8 mouse cellular contexts compared by ENCODE assay signal in genomic region chr14:30459891-30460523, GRCm38 (mm10). TPM values are rescaled to one million over a fixed set of nuclear protein-coding genes. Genes with fewer than 3 reads are reported as not detected.
DNase-seq lines count a peak whose midpoint lies in the region; ATAC-seq and TF ChIP-seq lines count a peak whose summit lies in the region.

No protein-coding gene starts in this region.

- TF ChIP-seq POLR2A in cerebellum, adult 2 months (IDR thresholded peaks at IDR 0.05; ENCODE audit: borderline replicate concordance, insufficient read depth, low read length): no peak

- peak; percentile 76 for ATAC-seq in Patski
- peak; percentile 62 for ATAC-seq in frontal cortex, adult (ENCODE audit: low TSS enrichment)
- peak; percentile 58; the same call in 1 of the 2 replicates for ATAC-seq in hindbrain, embryonic 12.5 days (ENCODE audit: low FRiP score)

- H3K4me1 ChIP-seq in cerebellum, adult 2 months (ENCODE audit: control insufficient read depth, insufficient read depth, low read length): peaks cover 2% of the 10 kb centered on the region; the same call in 1 of the 2 replicates
- peaks cover 6% of the 10 kb centered on the region; the same call in 1 of the 2 replicates for H3K4me1 ChIP-seq in hindbrain, embryonic 12.5 days

- no peak overlapping the region for H3K9ac ChIP-seq in hindbrain, embryonic 12.5 days

- no peaks in the 10 kb centered on the region for H3K36me3 ChIP-seq in hindbrain, embryonic 12.5 days

- no peak overlapping the region for H3K4me3 ChIP-seq in cerebellum, adult 2 months (replicated peaks; ENCODE audit: insufficient read depth, low read depth, low read length)
- H3K4me3 ChIP-seq in hindbrain, embryonic 12.5 days: no peak overlapping the region

- in situ Hi-C loops in Patski (cut with MboI; ENCODE audit: low pct_unique_long_range_greater_than_20kb): loop anchor here (5.0 kb wide), 1 partner anchor 328 kb away; no protein-coding TSS in a partner anchor

- POLR2A ChIA-PET in Patski (lab: Charles Lee): no interaction called here

- H3K27ac ChIP-seq in cerebellum, adult 2 months (ENCODE audit: insufficient read depth, low read length): no peak overlapping the region
- H3K27ac ChIP-seq in hindbrain, embryonic 12.5 days: no peak overlapping the region

- no peaks in the 10 kb centered on the region for H3K9me3 ChIP-seq in hindbrain, embryonic 12.5 days (replicated peaks)

- peaks cover 21% of the 10 kb centered on the region for H3K27me3 ChIP-seq in Patski
- no peaks in the 10 kb centered on the region for H3K27me3 ChIP-seq in cerebellum, adult 2 months (ENCODE audit: control insufficient read depth, insufficient read depth, low read length)
- H3K27me3 ChIP-seq in hindbrain, embryonic 12.5 days: peaks cover 6% of the 10 kb centered on the region

- CTCF ChIA-PET in Patski (lab: Charles Lee): interaction anchor here (0.9 to 1.7 kb wide), 7 partner anchors 18 to 481 kb away, joined by 3 to 7 read pairs (median 3); no protein-coding TSS in a partner anchor

- no peak overlapping the region; the same call in 1 of the 2 replicates for H3K4me2 ChIP-seq in hindbrain, embryonic 12.5 days (replicated peaks)

- peak; percentile 22 for DNase-seq in Patski (ENCODE audit: low read depth, low spot score)
- DNase-seq in cerebellum, adult 2 months: peak; percentile 72 to 75
- peak; percentile 51 to 86 for DNase-seq in layer of hippocampus, postnatal 25 days (ENCODE audit: extremely low spot score in 1 of 2, low spot score in 1 of 2)
- DNase-seq in lung, postnatal 36 days: peak; percentile 87
- DNase-seq in right cerebral cortex, adult 2 months (ENCODE audit: low spot score in 2 of 2): peak; percentile 86 to 88
- DNase-seq in urinary bladder, postnatal 25 days (ENCODE audit: low spot score): peak; percentile 76

- whole genome bisulfite sequencing in cerebellum, adult 2 months: 7% methylated on average over 14 of the region's 14 CpGs
- 4% methylated on average over 14 of the region's 14 CpGs for WGBS in hindbrain, embryonic 12.5 days

- TF ChIP-seq CTCF in Patski (IDR thresholded peaks at IDR 0.05): peak; percentile 93
- peak; percentile 89 for TF ChIP-seq CTCF in cerebellum, adult 2 months (IDR thresholded peaks at IDR 0.05; ENCODE audit: borderline replicate concordance, insufficient read depth, low read depth, low read length)

RNA-seq across cellular contexts. Expression of gene Dcp1a, which starts 19.3 kb away (rescaled TPM):
- 19.6 TPM for polyA plus RNA-seq in Patski (2021)
- 20.6 and 20.8 TPM in 2 replicates for polyA plus RNA-seq in cerebellum, adult 2 months (2012; rRNA removed)
- polyA plus RNA-seq in hindbrain, embryonic 12.5 days (2016; fragmentation: Nextera tagmentation; extraction: Ambion mirVana): 29.2 and 30.6 TPM in 2 replicates
- 10 to 100 TPM; 19.4 to 20.2 TPM for total RNA-seq in layer of hippocampus, postnatal 25 days (2021)

RNA-seq across cellular contexts. Expression of gene Cacna1d, which starts 31.2 kb away (rescaled TPM):
- 0.05 TPM for polyA plus RNA-seq in Patski (2021)
- polyA plus RNA-seq in cerebellum, adult 2 months (2012; rRNA removed): 35.0 and 46.0 TPM in 2 replicates
- polyA plus RNA-seq in hindbrain, embryonic 12.5 days (2016; fragmentation: Nextera tagmentation; extraction: Ambion mirVana): 3.1 and 4.5 TPM in 2 replicates
- total RNA-seq in layer of hippocampus, postnatal 25 days (2021): 10 to 100 TPM; 35.9 to 53.8 TPM

Comparison
In these comparisons a context has a peak if more than half of its experiments do, and no peak if none do; other contexts are left out.
1. DNase-seq: peak in every context shown above with its lines; median percentile 87 in lung, postnatal 36 days; 87 in right cerebral cortex, adult 2 months; 76 in urinary bladder, postnatal 25 days; 74 in cerebellum, adult 2 months; 68 in layer of hippocampus, postnatal 25 days; 22 in Patski.